ENCODE assay signal across 23 mouse cellular contexts in the genomic region with DNA sequence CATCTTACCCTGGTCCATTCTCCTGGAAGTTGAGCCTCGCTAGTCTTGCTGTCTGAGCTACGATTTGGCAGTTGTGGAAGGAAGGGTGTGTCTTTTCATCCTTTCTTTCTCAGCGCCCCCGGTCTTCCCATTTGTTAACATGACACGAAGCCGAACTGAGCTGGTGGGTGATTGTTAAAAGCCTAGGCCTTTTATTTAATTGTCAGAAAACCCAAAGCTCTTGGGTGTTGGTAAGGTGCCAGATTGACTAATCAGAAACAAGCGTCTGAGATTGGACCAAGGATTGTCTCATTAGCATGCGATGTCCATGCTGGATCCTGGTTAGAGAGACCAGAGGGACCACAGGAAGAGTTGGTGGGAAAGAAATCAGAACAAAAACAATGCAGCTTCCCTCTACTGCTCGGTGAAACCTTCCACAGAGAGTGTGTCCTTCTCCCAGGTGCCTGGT. TPM values are rescaled to one million over a fixed set of nuclear protein-coding genes. Genes with fewer than 3 reads are reported as not detected.
A peak's percentile ranks its signal among the peaks of the same experiment; 100 is the strongest.
DNase-seq lines count a peak whose midpoint lies in the region; ATAC-seq lines count a peak whose summit lies in the region.
"Had no signal": no experiment of that assay in that cellular context is flagged by ENCODE, and none has a peak within 500 bp of the region (broad histone marks: within the 10 kb centered on the region; RNA-seq: fewer than 3 reads in every experiment).

No protein-coding gene starts in this region.

- H3K27ac ChIP-seq in forebrain, embryonic 12.5 days: peak overlapping the region; percentile 69; the same call in 1 of the 2 replicates
- no peak overlapping the region for H3K27ac ChIP-seq in forebrain, embryonic 10.5 days
- H3K27ac ChIP-seq in hindbrain, embryonic 15.5 days (replicated peaks): 0 out of 2 replicates have a peak overlapping the region, but pooled peaks have one; percentile 3
- H3K27ac ChIP-seq in hindbrain, embryonic 10.5 days: no peak overlapping the region
- H3K27ac ChIP-seq in hindbrain, embryonic 16.5 days (ENCODE audit: low read depth, low read length): no peak overlapping the region
- H3K27ac ChIP-seq: heart, embryonic 13.5 days; left cerebral cortex, adult 2 months; midbrain, embryonic 12.5 days; neural tube, embryonic 13.5 days; stomach, embryonic 15.5 days had no signal

- WGBS in forebrain, embryonic 12.5 days: 56% methylated on average over 9 of the region's 9 CpGs
- WGBS in forebrain, embryonic 10.5 days: 85% methylated on average over 9 of the region's 9 CpGs
- 48% methylated on average over 9 of the region's 9 CpGs for WGBS in hindbrain, embryonic 15.5 days
- 79% methylated on average over 9 of the region's 9 CpGs for WGBS in hindbrain, embryonic 10.5 days
- 44% methylated on average over 9 of the region's 9 CpGs for WGBS in hindbrain, embryonic 16.5 days

- H3K4me2 ChIP-seq in forebrain, embryonic 12.5 days: no peak overlapping the region
- no peak overlapping the region for H3K4me2 ChIP-seq in hindbrain, embryonic 15.5 days
- 0 out of 2 replicates have a peak overlapping the region, but pooled peaks have one; percentile 3 for H3K4me2 ChIP-seq in hindbrain, embryonic 16.5 days (ENCODE audit: low read length)
- H3K4me2 ChIP-seq: heart, embryonic 13.5 days; midbrain, embryonic 12.5 days; neural tube, embryonic 13.5 days; stomach, embryonic 15.5 days had no signal

- H3K27me3 ChIP-seq in forebrain, embryonic 12.5 days: no peaks in the 10 kb centered on the region
- no peaks in the 10 kb centered on the region for H3K27me3 ChIP-seq in forebrain, embryonic 10.5 days (ENCODE audit: poor library complexity, severe bottlenecking)
- no peaks in the 10 kb centered on the region for H3K27me3 ChIP-seq in hindbrain, embryonic 15.5 days
- no peaks in the 10 kb centered on the region for H3K27me3 ChIP-seq in hindbrain, embryonic 10.5 days (ENCODE audit: insufficient read depth, poor library complexity, severe bottlenecking)
- H3K27me3 ChIP-seq in hindbrain, embryonic 16.5 days (replicated peaks; ENCODE audit: control insufficient read depth, insufficient read depth, low read length): no peaks in the 10 kb centered on the region
- H3K27me3 ChIP-seq: midbrain, embryonic 12.5 days; neural tube, embryonic 13.5 days; stomach, embryonic 15.5 days had no signal

- peak; percentile 64; the same call in 1 of the 2 replicates for ATAC-seq in forebrain, embryonic 12.5 days (ENCODE audit: low FRiP score)
- 0 out of 2 replicates have a peak, but pooled peaks have one; percentile 23 for ATAC-seq in hindbrain, embryonic 15.5 days (ENCODE audit: low FRiP score, low read depth)
- peak; percentile 48; the same call in 1 of the 2 replicates for ATAC-seq in hindbrain, embryonic 16.5 days

- peaks cover 4% of the 10 kb centered on the region; the same call in 1 of the 2 replicates for H3K4me1 ChIP-seq in forebrain, embryonic 12.5 days
- H3K4me1 ChIP-seq in forebrain, embryonic 10.5 days: no peaks in the 10 kb centered on the region
- peaks cover 14% of the 10 kb centered on the region for H3K4me1 ChIP-seq in hindbrain, embryonic 15.5 days (replicated peaks)
- no peaks in the 10 kb centered on the region for H3K4me1 ChIP-seq in hindbrain, embryonic 10.5 days (replicated peaks)
- H3K4me1 ChIP-seq in hindbrain, embryonic 16.5 days (ENCODE audit: control insufficient read depth, insufficient read depth, low read depth, low read length): peaks cover 2% of the 10 kb centered on the region; the same call in 1 of the 2 replicates
- H3K4me1 ChIP-seq: heart, embryonic 13.5 days; stomach, embryonic 15.5 days had no signal

- DNase-seq in forebrain, embryonic 10.5 days (ENCODE audit: extremely low spot score, low spot score): no peak
- no peak for DNase-seq in hindbrain, embryonic 10.5 days (ENCODE audit: low spot score)
- peak; percentile 12 for DNase-seq in brain, adult 2 months (ENCODE audit: low read depth, low spot score)
- no peak for DNase-seq in lung, postnatal 36 days
- DNase-seq: adrenal gland, postnatal 14 days; cerebellum, adult 9-10 months; gastrocnemius, postnatal 14 days; heart, adult 18-20 months; heart, postnatal 14 days; kidney, adult 11 months; kidney, postnatal 4 days; liver; thymus, adult 18-20 months; thymus, postnatal 36 days had no signal

- no peak overlapping the region for H3K4me3 ChIP-seq in forebrain, embryonic 12.5 days (replicated peaks)
- H3K4me3 ChIP-seq in forebrain, embryonic 10.5 days: no peak overlapping the region
- H3K4me3 ChIP-seq in hindbrain, embryonic 15.5 days: no peak overlapping the region
- H3K4me3 ChIP-seq in hindbrain, embryonic 10.5 days: no peak overlapping the region
- H3K4me3 ChIP-seq in hindbrain, embryonic 16.5 days (ENCODE audit: low read length): no peak overlapping the region
- H3K4me3 ChIP-seq: heart, embryonic 13.5 days; left cerebral cortex, adult 2 months; midbrain, embryonic 12.5 days; myocyte; neural tube, embryonic 13.5 days; stomach, embryonic 15.5 days had no signal

- no peaks in the 10 kb centered on the region for H3K36me3 ChIP-seq in forebrain, embryonic 12.5 days (replicated peaks)
- H3K36me3 ChIP-seq in forebrain, embryonic 10.5 days (replicated peaks): no peaks in the 10 kb centered on the region
- H3K36me3 ChIP-seq in hindbrain, embryonic 15.5 days: no peaks in the 10 kb centered on the region
- H3K36me3 ChIP-seq in hindbrain, embryonic 10.5 days: no peaks in the 10 kb centered on the region
- no peaks in the 10 kb centered on the region for H3K36me3 ChIP-seq in hindbrain, embryonic 16.5 days (ENCODE audit: control insufficient read depth, insufficient read depth, low read length)
- H3K36me3 ChIP-seq: heart, embryonic 13.5 days; midbrain, embryonic 12.5 days; neural tube, embryonic 13.5 days; stomach, embryonic 15.5 days had no signal

- H3K9me3 ChIP-seq in forebrain, embryonic 12.5 days: no peaks in the 10 kb centered on the region
- H3K9me3 ChIP-seq in forebrain, embryonic 10.5 days: no peaks in the 10 kb centered on the region
- no peaks in the 10 kb centered on the region for H3K9me3 ChIP-seq in hindbrain, embryonic 15.5 days
- no peaks in the 10 kb centered on the region for H3K9me3 ChIP-seq in hindbrain, embryonic 10.5 days
- no peaks in the 10 kb centered on the region for H3K9me3 ChIP-seq in hindbrain, embryonic 16.5 days (ENCODE audit: control insufficient read depth, low read length)
- H3K9me3 ChIP-seq: heart, embryonic 13.5 days; midbrain, embryonic 12.5 days; neural tube, embryonic 13.5 days; stomach, embryonic 15.5 days had no signal

- no peak overlapping the region for H3K9ac ChIP-seq in forebrain, embryonic 12.5 days
- no peak overlapping the region for H3K9ac ChIP-seq in hindbrain, embryonic 15.5 days
- no peak overlapping the region for H3K9ac ChIP-seq in hindbrain, embryonic 16.5 days (ENCODE audit: low read depth, low read length)
- H3K9ac ChIP-seq: heart, embryonic 13.5 days; midbrain, embryonic 12.5 days; neural tube, embryonic 13.5 days; stomach, embryonic 15.5 days had no signal

RNA-seq across cellular contexts. Expression of gene Lrpprc, which starts 25.4 kb away (rescaled TPM):
- polyA plus RNA-seq in forebrain, embryonic 12.5 days (2016; fragmentation: Nextera tagmentation; extraction: Ambion mirVana): 49.3 and 52.8 TPM in 2 replicates
- 52.5 and 56.2 TPM in 2 replicates for polyA plus RNA-seq in forebrain, embryonic 10.5 days (2016; fragmentation: Nextera tagmentation; extraction: Ambion mirVana)
- 46.3 and 47.0 TPM in 2 replicates for polyA plus RNA-seq in hindbrain, embryonic 15.5 days (2015; fragmentation: Nextera tagmentation; extraction: Ambion mirVana)
- 45.1 and 49.6 TPM in 2 replicates for polyA plus RNA-seq in hindbrain, embryonic 10.5 days (2016; fragmentation: Nextera tagmentation; extraction: Ambion mirVana)
- polyA plus RNA-seq in hindbrain, embryonic 16.5 days (2015; fragmentation: Nextera tagmentation; extraction: Ambion mirVana): 43.4 and 50.2 TPM in 2 replicates

Comparison
In these comparisons a context has a peak if more than half of its experiments do, and no peak if none do; other contexts are left out.
1. H3K27ac ChIP-seq: peak in forebrain, embryonic 12.5 days (single experiment) and hindbrain, embryonic 15.5 days (single experiment); none in forebrain, embryonic 10.5 days (single experiment), hindbrain, embryonic 10.5 days (single experiment) and hindbrain, embryonic 16.5 days (single experiment).
2. Peak in every context shown above with its lines, with median percentiles within 50 percentile points of each other: ATAC-seq.